Mouse (Mus musculus) cerebellum, adult (tissue): ENCODE results near the gene Elof1.
A peak's percentile ranks its signal among the peaks of the same experiment; 100 is the strongest.
"Not testable (repeated sequence)": the region's sequence is repeated elsewhere in the genome, so short reads cannot be mapped to it uniquely, and the experiment has no call there.

Source experiments
- ATAC-seq: cut with Nextera tagmentation; 2 replicates; pipeline ENCODE4 v1.9.2; 2017; ENCODE audit warnings: mild to moderate bottlenecking, moderate library complexity, mixed read lengths; ENCODE audit not compliant: insufficient number of reproducible peaks, low FRiP score, low TSS enrichment

Gene Elof1

GRCm38 (mm10) chr9:22116740-22117426 lies at the start of gene Elof1:
TSS of gene Elof1 (minus strand) at chr9:22117172.
- ATAC-seq = peak; percentile 92

- ATAC-seq = no peak
These were observed 49.7 kb upstream of the Elof1 start for GRCm38 (mm10) chr9:22166686-22167085.

GRCm38 (mm10) chr9:22165964-22166363 lies 49.0 kb upstream of the Elof1 start:
- no peak for ATAC-seq

- peak; percentile 94 for ATAC-seq
These were observed 48.0 kb upstream of the Elof1 start for GRCm38 (mm10) chr9:22164711-22165668.

GRCm38 (mm10) chr9:22162912-22163311 lies 45.9 kb upstream of the Elof1 start:
- no peak for ATAC-seq

- ATAC-seq = no peak
These were observed 45.3 kb upstream of the Elof1 start for GRCm38 (mm10) chr9:22162305-22162704.

GRCm38 (mm10) chr9:22161299-22161698 lies 44.3 kb upstream of the Elof1 start:
- no peak for ATAC-seq

GRCm38 (mm10) chr9:22157516-22158265 lies 40.7 kb upstream of the Elof1 start:
- no peak for ATAC-seq

- peak; percentile 95 for ATAC-seq
These were observed 39.7 kb upstream of the Elof1 start, which contains the start of gene Pigyl for GRCm38 (mm10) chr9:22156497-22157245. TSS of gene Pigyl (plus strand) at chr9:22156846.

- no peak for ATAC-seq
These were observed 38.6 kb upstream of the Elof1 start for GRCm38 (mm10) chr9:22155614-22156013.

GRCm38 (mm10) chr9:22153810-22154209 lies 36.8 kb upstream of the Elof1 start:
- no peak for ATAC-seq

GRCm38 (mm10) chr9:22150946-22151345 lies 34.0 kb upstream of the Elof1 start:
- ATAC-seq = no peak

GRCm38 (mm10) chr9:22150249-22150693 lies 33.3 kb upstream of the Elof1 start:
- ATAC-seq = not testable (repeated sequence)

GRCm38 (mm10) chr9:22149426-22150248 lies 32.7 kb upstream of the Elof1 start:
- ATAC-seq = no peak

- ATAC-seq = no peak
These were observed 27.5 kb upstream of the Elof1 start for GRCm38 (mm10) chr9:22144304-22144965.

GRCm38 (mm10) chr9:22143108-22144037 lies 26.4 kb upstream of the Elof1 start:
- 0 out of 2 replicates have a peak, but pooled peaks have one; percentile 40 for ATAC-seq

- ATAC-seq = peak; percentile 78
These were observed 22.8 kb upstream of the Elof1 start for GRCm38 (mm10) chr9:22139746-22140145.
